Mouse (Mus musculus): Measurements from ENCODE around the gene Cradd.

The Cradd gene

GRCm38 (mm10) chr10:95323393-95324277, at the start of gene Cradd:
Gene Cradd (minus strand): TSS chr10:95324133.
- peak; percentile 91 for DNase-seq

- no peak for DNase-seq
Observed at GRCm38 (mm10) chr10:95373340-95373739, 49.4 kb upstream of the Cradd start.

- DNase-seq: no peak
Observed at GRCm38 (mm10) chr10:95371942-95372341, 48.0 kb upstream of the Cradd start.

GRCm38 (mm10) chr10:95369190-95369589, 45.3 kb upstream of the Cradd start:
- no peak for DNase-seq

GRCm38 (mm10) chr10:95368151-95368550, 44.2 kb upstream of the Cradd start:
- DNase-seq: no peak

- DNase-seq: no peak
Observed at GRCm38 (mm10) chr10:95367661-95368089, 43.7 kb upstream of the Cradd start.

GRCm38 (mm10) chr10:95367241-95367640, 43.3 kb upstream of the Cradd start:
- no peak for DNase-seq

GRCm38 (mm10) chr10:95362326-95362725, 38.4 kb upstream of the Cradd start:
- no peak for DNase-seq

- DNase-seq: no peak
Observed at GRCm38 (mm10) chr10:95361260-95361841, 37.4 kb upstream of the Cradd start.

- no peak for DNase-seq
Observed at GRCm38 (mm10) chr10:95360048-95360447, 36.1 kb upstream of the Cradd start.

- DNase-seq: no peak
Observed at GRCm38 (mm10) chr10:95357721-95358120, 33.8 kb upstream of the Cradd start.

- DNase-seq: no peak
Observed at GRCm38 (mm10) chr10:95356711-95357110, 32.8 kb upstream of the Cradd start.

GRCm38 (mm10) chr10:95355678-95356268, 31.8 kb upstream of the Cradd start:
- no peak for DNase-seq

GRCm38 (mm10) chr10:95354673-95355072, 30.7 kb upstream of the Cradd start:
- DNase-seq: no peak

- DNase-seq: no peak
Observed at GRCm38 (mm10) chr10:95354047-95354446, 30.1 kb upstream of the Cradd start.

- DNase-seq: no peak
Observed at GRCm38 (mm10) chr10:95348457-95348856, 24.5 kb upstream of the Cradd start.

GRCm38 (mm10) chr10:95347776-95348175, 23.8 kb upstream of the Cradd start:
- DNase-seq: no peak

GRCm38 (mm10) chr10:95342833-95343590, 19.1 kb upstream of the Cradd start:
- DNase-seq: no peak

- no peak for DNase-seq
Observed at GRCm38 (mm10) chr10:95340676-95341075, 16.7 kb upstream of the Cradd start.

- DNase-seq: no peak
Observed at GRCm38 (mm10) chr10:95337589-95337988, 13.7 kb upstream of the Cradd start.

GRCm38 (mm10) chr10:95336781-95337544, 13.0 kb upstream of the Cradd start:
- no peak for DNase-seq

GRCm38 (mm10) chr10:95334826-95335225, 10.9 kb upstream of the Cradd start:
- no peak for DNase-seq
